Mouse (Mus musculus): ENCODE results near the gene Pkhd1. TPM values are rescaled to one million over a fixed set of nuclear protein-coding genes. Genes with fewer than 3 reads are reported as not detected.
A peak's percentile ranks its signal among the peaks of the same experiment; 100 is the strongest.
"Not testable (repeated sequence)": the region's sequence is repeated elsewhere in the genome, so short reads cannot be mapped to it uniquely, and the experiment has no call there.

The Pkhd1 gene
- polyA plus RNA-seq, 1 experiment from 2014 or later, result 0.20 TPM

DNA sequence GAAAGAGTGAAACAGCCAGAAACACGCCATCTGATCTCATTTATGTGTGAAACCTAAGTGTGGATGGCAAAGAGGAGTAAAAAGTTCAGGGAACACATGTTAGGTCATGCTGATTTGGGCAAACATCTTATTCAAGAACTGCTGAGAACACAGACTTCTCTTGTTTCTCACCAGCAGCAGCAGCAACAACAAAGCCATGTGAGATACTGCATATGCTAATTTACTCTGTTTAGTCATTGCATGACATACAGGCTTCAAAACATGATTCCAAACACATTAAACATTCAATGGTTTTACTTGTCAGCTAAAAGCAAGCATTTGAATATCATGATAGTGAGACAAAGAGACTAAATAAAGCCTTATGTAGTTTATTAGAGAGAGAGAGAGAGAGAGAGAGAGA, 401.2 kb downstream of the Pkhd1 start:
- Histone ChIP-seq H3K9ac (no peak overlapping the region), H3K4me1 (no peaks in the 10 kb centered on the region), H3K27ac (no peak overlapping the region), H3K27me3 (no peaks in the 10 kb centered on the region), H3K4me3 (no peak overlapping the region), H3K36me3 (no peaks in the 10 kb centered on the region), H3K9me3 (no peaks in the 10 kb centered on the region), H3K4me2 (no peak overlapping the region)
- 64% methylated on average over 1 of the region's 1 CpGs for WGBS
- ATAC-seq (ENCODE audit: insufficient number of reproducible peaks, low FRiP score, low TSS enrichment, low read depth), result no peak

DNA sequence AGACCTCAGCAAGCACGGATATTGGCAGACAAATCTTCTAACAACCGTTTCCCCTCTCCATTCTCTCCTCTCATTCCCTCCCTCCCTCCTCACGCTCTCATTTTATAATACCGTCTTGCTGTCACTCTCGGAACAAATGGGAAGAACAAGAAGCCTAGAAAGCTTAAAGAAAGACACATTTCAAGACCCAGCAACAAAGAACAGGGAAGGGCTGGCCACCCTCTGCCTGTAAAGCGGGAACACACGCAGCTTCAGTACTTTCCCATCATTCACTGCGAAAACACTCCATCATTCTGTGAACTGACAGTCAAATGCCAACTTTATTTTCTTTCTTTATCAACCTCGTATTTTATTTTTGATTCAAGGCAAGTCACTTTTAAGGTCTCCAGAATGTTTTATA, 427.4 kb downstream of the Pkhd1 start:
- no peak overlapping the region for H3K4me3 ChIP-seq
- no peak overlapping the region for H3K9ac ChIP-seq
- H3K9me3 ChIP-seq, result no peaks in the 10 kb centered on the region
- no peaks in the 10 kb centered on the region for H3K27me3 ChIP-seq
- no peak overlapping the region for H3K27ac ChIP-seq
- no peaks in the 10 kb centered on the region; the same call in 1 of the 2 replicates for H3K4me1 ChIP-seq
- H3K4me2 ChIP-seq, result peak overlapping the region; percentile 20; the same call in 1 of the 2 replicates
- H3K36me3 ChIP-seq, result no peaks in the 10 kb centered on the region
- 20% methylated on average over 9 of the region's 9 CpGs for WGBS
- ATAC-seq (ENCODE audit: insufficient number of reproducible peaks, low FRiP score, low TSS enrichment, low read depth), result no peak

GRCm38 (mm10) chr1:20180157-20180556, 437.7 kb downstream of the Pkhd1 start:
- ATAC-seq (ENCODE audit: insufficient number of reproducible peaks, low FRiP score, low TSS enrichment, low read depth), result no peak
- Histone ChIP-seq H3K9ac (no peak overlapping the region), H3K9me3 (no peaks in the 10 kb centered on the region), H3K27ac (no peak overlapping the region), H3K4me1 (no peaks in the 10 kb centered on the region), H3K4me2 (no peak overlapping the region), H3K36me3 (no peaks in the 10 kb centered on the region), H3K27me3 (no peaks in the 10 kb centered on the region), H3K4me3 (no peak overlapping the region)
- WGBS, result 65% methylated on average over 8 of the region's 8 CpGs

- no peaks in the 10 kb centered on the region for H3K27me3 ChIP-seq
- 77% methylated on average over 4 of the region's 4 CpGs for WGBS
- no peak overlapping the region for H3K4me2 ChIP-seq
- H3K27ac ChIP-seq, result no peak overlapping the region
- H3K4me3 ChIP-seq, result no peak overlapping the region
- H3K9me3 ChIP-seq, result no peaks in the 10 kb centered on the region
- no peaks in the 10 kb centered on the region for H3K4me1 ChIP-seq
- no peak overlapping the region for H3K9ac ChIP-seq
- no peaks in the 10 kb centered on the region for H3K36me3 ChIP-seq
- ATAC-seq (ENCODE audit: insufficient number of reproducible peaks, low FRiP score, low TSS enrichment, low read depth), result no peak
Observed at GRCm38 (mm10) chr1:20171199-20171598, 446.7 kb downstream of the Pkhd1 start.

DNA sequence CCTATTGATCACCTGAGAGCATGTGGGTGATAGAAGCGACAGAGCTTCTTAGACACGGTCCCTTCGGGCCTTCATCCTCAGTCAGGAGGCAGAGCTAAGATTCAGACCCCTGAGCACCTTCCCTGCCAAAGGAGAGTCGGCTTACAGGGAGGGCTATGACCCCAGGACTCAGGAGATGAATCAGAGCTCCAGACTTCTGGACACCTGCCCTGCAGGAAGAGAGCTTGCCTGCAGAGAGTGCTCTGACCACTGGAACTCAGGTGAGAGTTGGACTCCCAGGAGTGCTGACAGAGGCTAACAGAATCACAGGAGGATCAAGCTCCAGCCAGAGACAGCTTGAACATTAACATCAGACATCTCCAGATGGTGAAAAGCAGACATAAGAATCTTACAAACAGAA, 467.2 kb downstream of the Pkhd1 start:
- H3K27ac ChIP-seq; H3K36me3 ChIP-seq; H3K4me1 ChIP-seq; ATAC-seq (ENCODE audit: insufficient number of reproducible peaks, low FRiP score, low TSS enrichment, low read depth); H3K9me3 ChIP-seq; H3K4me3 ChIP-seq; H3K9ac ChIP-seq; H3K27me3 ChIP-seq; H3K4me2 ChIP-seq: not testable (repeated sequence)
- 77% methylated on average over 4 of the region's 4 CpGs for WGBS

DNA sequence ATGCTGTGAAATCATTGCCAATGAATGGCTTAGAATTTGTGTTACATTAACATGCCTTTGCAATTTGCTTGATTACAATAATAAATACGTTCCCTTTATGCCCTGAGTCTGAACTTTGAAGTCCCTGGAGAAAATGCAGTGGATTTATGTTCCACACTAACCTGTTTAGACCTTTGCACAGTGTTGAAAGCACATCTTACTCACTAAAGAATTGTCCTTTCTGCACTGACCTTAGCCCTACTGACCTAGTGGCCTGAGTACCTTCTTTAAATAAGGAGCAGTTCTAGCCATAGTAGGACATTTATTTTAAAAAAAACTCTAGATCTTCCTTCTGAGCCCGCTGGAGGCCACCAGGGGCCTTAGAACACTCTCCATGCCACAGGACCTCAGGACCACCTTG, 467.8 kb downstream of the Pkhd1 start:
- Histone ChIP-seq H3K27ac (no peak overlapping the region), H3K36me3 (no peaks in the 10 kb centered on the region), H3K27me3 (no peaks in the 10 kb centered on the region), H3K9ac (no peak overlapping the region), H3K4me3 (no peak overlapping the region), H3K4me2 (no peak overlapping the region), H3K4me1 (no peaks in the 10 kb centered on the region), H3K9me3 (no peaks in the 10 kb centered on the region)
- ATAC-seq (ENCODE audit: insufficient number of reproducible peaks, low FRiP score, low TSS enrichment, low read depth), result no peak
- WGBS, result 67% methylated on average over 2 of the region's 2 CpGs

DNA sequence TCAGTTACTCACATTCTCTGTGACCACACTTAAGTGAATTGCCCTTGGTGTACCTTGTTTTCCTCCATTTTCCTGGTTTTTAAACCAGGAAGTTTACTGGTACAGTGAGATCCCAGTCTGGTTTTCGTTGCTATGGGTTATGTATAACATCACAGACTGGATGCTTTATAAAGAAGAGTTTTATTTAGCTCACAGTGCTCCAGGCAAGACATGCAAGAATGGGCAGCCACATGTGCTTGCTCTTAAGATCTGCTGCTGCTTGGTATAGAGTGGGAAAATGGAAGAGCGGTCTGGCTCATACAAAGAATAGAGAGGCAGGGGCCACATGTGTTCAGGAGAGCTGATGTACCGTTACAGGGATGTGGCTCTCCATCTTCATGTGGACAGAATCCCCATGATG, 481.7 kb downstream of the Pkhd1 start:
- no peak overlapping the region for H3K27ac ChIP-seq
- no peak overlapping the region for H3K4me2 ChIP-seq
- no peaks in the 10 kb centered on the region for H3K9me3 ChIP-seq
- H3K9ac ChIP-seq, result no peak overlapping the region
- no peak overlapping the region for H3K4me3 ChIP-seq
- H3K4me1 ChIP-seq, result 0 out of 2 replicates have a peak, but pooled peaks cover 4% of the 10 kb centered on the region
- WGBS, result 61% methylated on average over 3 of the region's 3 CpGs
- ATAC-seq (ENCODE audit: insufficient number of reproducible peaks, low FRiP score, low TSS enrichment, low read depth), result no peak
- no peaks in the 10 kb centered on the region for H3K27me3 ChIP-seq
- no peaks in the 10 kb centered on the region for H3K36me3 ChIP-seq

GRCm38 (mm10) chr1:20135065-20135618, 482.7 kb downstream of the Pkhd1 start:
- Histone ChIP-seq H3K9me3 (no peaks in the 10 kb centered on the region), H3K27me3 (no peaks in the 10 kb centered on the region), H3K4me3 (no peak overlapping the region), H3K36me3 (no peaks in the 10 kb centered on the region), H3K27ac (no peak overlapping the region), H3K4me1 (0 out of 2 replicates have a peak, but pooled peaks cover 4% of the 10 kb centered on the region), H3K9ac (no peak overlapping the region), H3K4me2 (no peak overlapping the region)
- 15% methylated on average over 4 of the region's 4 CpGs for WGBS
- ATAC-seq (ENCODE audit: insufficient number of reproducible peaks, low FRiP score, low TSS enrichment, low read depth), result no peak

DNA sequence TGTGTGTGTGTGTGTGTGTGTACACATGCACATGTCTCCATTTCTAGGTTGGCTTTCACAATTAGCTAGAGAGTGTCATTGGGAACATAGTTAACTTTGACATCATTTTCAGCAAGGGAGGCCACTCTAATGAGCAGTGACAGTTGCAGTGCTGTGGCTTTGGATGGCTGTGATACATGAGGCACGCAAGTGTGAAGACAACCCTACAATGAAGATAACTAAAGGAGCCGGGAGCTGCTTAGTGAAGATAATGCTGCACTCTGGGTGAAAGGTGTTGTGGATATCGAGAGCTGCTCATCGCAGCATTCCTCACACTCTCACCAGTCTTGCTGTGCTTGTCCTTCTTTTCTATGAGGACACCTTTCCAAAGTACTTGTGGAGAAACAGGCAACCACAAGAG, 484.2 kb downstream of the Pkhd1 start:
- H3K4me2 ChIP-seq, result no peak overlapping the region
- no peak overlapping the region for H3K27ac ChIP-seq
- no peak overlapping the region for H3K4me3 ChIP-seq
- H3K4me1 ChIP-seq, result 0 out of 2 replicates have a peak, but pooled peaks cover 4% of the 10 kb centered on the region
- no peaks in the 10 kb centered on the region for H3K9me3 ChIP-seq
- no peaks in the 10 kb centered on the region for H3K27me3 ChIP-seq
- no peaks in the 10 kb centered on the region for H3K36me3 ChIP-seq
- H3K9ac ChIP-seq, result no peak overlapping the region
- ATAC-seq (ENCODE audit: insufficient number of reproducible peaks, low FRiP score, low TSS enrichment, low read depth), result no peak
- WGBS, result 87% methylated on average over 4 of the region's 4 CpGs

DNA sequence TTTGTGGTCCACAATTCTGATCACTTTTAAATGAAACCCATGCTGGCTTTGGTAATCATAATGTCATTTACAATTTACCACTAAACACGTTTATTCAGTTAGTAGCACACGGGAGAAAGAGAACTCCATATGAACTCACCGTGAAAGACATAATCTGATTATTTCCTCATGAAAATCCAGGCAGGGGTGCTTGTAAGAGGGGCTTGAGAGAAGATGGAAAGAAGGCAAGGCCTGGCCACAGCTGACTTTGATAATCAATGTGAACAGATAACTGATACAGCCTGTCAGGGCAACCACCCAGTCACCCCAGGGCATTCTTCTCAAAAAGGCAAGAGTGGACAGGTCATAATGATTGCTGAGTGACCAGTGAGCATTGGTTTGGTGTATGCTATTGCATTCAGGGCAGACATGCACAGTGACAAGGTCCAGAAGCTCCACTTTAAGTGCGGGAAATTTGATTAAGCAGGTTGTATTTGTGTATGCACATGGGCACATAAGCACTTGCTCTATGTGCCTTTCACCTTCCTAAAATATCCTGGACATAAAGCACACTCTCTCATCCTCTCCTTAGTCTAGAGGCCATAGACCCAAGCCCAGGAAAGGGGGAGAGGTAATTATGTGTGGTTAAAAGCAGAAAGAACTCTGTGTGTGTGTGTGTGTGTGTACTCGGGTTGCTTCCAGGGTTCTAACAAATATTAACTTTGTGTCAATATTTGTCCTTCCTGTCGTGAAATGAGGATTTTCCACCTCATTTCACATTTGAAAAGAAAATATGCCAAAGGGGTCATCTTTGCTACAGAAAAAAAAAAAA, 485.9 kb downstream of the Pkhd1 start:
- H3K9me3 ChIP-seq, result no peaks in the 10 kb centered on the region
- H3K27ac ChIP-seq, result no peak overlapping the region
- H3K9ac ChIP-seq, result no peak overlapping the region
- no peak overlapping the region for H3K4me2 ChIP-seq
- no peak overlapping the region for H3K4me3 ChIP-seq
- H3K27me3 ChIP-seq, result no peaks in the 10 kb centered on the region
- no peaks in the 10 kb centered on the region for H3K36me3 ChIP-seq
- WGBS, result 50% methylated on average over 6 of the region's 6 CpGs
- H3K4me1 ChIP-seq, result 0 out of 2 replicates have a peak, but pooled peaks cover 4% of the 10 kb centered on the region
- ATAC-seq (ENCODE audit: insufficient number of reproducible peaks, low FRiP score, low TSS enrichment, low read depth), result no peak

DNA sequence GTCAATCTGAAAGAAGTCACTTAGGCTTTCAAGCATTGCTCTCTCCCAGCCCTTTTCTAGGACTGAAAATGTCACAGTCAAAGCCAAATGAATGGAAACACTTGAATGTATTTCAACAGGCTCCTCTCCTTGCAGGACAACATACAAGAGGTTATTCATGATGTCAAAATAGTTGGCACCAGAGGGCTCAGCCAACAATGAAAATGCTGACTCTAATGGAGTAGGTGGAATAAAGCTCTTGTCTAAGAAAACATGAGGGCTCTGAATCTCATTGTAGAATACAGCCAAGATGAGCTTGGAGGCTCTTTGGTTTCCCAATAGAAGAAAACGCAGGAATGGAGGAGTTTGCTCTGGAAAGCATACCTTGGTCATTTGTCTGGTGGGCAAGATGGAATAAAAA, 500.5 kb downstream of the Pkhd1 start:
- 79% methylated on average over 1 of the region's 1 CpGs for WGBS
- no peaks in the 10 kb centered on the region for H3K36me3 ChIP-seq
- H3K9me3 ChIP-seq, result no peaks in the 10 kb centered on the region
- no peak overlapping the region for H3K4me2 ChIP-seq
- H3K4me3 ChIP-seq, result no peak overlapping the region
- no peak for ATAC-seq (ENCODE audit: insufficient number of reproducible peaks, low FRiP score, low TSS enrichment, low read depth)
- H3K27me3 ChIP-seq, result no peaks in the 10 kb centered on the region
- no peak overlapping the region for H3K9ac ChIP-seq
- no peaks in the 10 kb centered on the region for H3K4me1 ChIP-seq
- no peak overlapping the region for H3K27ac ChIP-seq

DNA sequence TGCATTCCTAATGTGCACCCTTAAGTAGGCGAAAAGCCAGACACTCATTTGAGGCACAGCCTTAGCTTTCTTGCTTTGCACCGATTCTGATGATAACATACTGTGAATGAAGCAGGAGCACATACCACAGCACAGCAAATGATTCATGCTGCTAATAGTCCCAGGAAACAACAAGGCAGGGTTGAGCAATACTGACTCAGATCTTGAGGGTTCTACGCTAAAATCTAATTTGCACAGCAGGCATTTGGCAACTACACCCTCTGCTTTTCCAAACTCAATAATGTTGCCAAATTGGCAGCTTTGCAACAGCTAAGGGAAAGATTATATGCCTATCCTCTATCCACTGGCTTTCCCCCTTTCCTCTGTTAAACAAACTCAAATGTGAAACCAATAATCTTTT, 548.1 kb downstream of the Pkhd1 start:
- 46% methylated on average over 3 of the region's 3 CpGs for WGBS
- ATAC-seq (ENCODE audit: insufficient number of reproducible peaks, low FRiP score, low TSS enrichment, low read depth), result no peak
- no peaks in the 10 kb centered on the region for H3K36me3 ChIP-seq

More for the DNA sequence above, 548.1 kb downstream of the Pkhd1 start:
- Histone ChIP-seq H3K27ac (no peak overlapping the region), H3K9ac (no peak overlapping the region), H3K4me2 (no peak overlapping the region), H3K4me1 (no peaks in the 10 kb centered on the region), H3K9me3 (no peaks in the 10 kb centered on the region), H3K4me3 (no peak overlapping the region), H3K27me3 (no peaks in the 10 kb centered on the region)
